Mouse (Mus musculus): ENCODE results near the gene Iqsec1.
"Not testable (repeated sequence)": the region's sequence is repeated elsewhere in the genome, so short reads cannot be mapped to it uniquely, and the experiment has no call there.

Iqsec1 gene

DNA sequence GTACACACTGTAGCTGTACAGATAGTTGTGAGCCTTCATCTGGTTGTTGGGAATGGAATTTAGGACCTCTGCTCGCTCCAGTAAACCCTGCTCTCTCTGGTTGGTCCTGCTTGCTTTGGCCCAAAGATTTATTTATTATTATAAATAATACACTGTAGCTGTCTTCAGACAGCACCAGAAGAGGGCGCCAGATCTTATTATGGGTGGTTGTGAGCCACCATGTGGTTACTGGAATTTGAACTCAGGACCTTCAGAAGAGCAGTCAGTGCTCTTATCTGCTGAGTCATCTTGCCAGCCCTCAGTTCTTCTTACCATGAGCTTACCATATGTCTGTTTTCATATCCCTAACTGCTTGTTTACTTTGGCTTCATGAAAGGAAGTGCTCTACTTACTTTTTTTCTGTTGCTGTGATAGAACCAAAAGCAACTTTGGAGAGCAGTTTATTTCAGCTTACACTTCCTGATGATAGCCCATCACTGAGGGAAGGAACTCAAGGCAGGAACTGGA is 332.1 kb downstream of the Iqsec1 start:
- DNase-seq (ENCODE audit: low spot score): not testable (repeated sequence)

DNA sequence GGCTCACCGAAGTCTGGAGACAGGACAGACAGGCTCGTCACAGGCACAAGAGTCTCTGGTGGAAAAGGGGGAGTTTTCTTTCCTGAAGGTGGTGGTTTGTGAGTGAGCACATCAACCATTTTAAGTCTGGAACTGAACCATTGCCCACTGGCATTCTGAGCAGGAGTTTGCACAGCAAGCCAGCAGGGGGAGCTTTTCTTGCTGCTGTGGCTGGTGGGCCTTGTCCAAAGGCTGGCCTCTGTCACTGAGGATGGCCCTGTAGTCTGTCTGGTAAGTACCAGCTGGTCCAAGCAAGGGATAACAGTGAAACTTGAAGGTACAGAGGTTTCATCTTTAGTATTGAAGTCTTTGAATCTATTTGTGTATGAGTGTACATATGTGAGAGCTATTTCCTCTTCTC is 334.7 kb downstream of the Iqsec1 start:
- peak; percentile 29 for DNase-seq (ENCODE audit: low spot score)

DNA sequence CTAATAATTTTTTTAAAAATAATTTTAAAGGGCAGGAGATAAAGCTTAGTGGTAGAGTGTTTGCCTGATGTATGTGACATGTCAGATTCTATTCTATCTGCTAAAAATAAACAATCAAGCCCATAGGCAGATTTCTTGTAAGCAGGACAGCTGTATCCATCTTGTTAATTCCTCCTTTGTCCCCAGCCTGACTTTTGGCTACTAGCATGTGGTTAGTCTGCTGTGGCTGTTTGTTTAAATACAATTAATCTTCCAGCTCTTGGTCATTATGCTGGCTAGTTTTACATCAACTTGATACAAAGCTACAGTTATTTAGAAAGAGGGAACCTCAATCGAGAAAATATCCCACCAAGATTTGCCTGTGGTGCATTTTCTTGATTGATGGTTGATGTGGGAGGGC is 337.9 kb downstream of the Iqsec1 start:
- no peak for DNase-seq (ENCODE audit: low spot score)

DNA sequence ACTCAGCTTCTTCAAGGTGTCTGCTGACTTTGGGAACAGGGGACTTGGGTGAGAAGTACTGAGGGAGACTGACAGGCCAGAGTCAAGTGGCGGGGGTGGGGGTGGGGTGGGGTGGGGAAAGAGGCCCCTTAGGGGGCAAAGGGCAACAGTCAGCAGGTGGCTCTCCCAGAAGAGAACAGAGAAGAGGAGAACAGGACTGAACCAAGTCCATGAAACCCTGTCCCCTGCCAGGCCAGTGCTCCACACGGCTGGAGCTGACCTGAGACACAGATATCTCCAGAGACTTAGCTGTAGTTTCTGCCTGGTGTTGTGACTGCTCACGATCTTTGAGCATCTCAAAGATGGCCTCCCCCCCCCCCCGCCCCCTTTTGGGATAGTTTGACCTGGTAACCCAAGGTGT is 339.2 kb downstream of the Iqsec1 start:
- no peak for DNase-seq (ENCODE audit: low spot score)

DNA sequence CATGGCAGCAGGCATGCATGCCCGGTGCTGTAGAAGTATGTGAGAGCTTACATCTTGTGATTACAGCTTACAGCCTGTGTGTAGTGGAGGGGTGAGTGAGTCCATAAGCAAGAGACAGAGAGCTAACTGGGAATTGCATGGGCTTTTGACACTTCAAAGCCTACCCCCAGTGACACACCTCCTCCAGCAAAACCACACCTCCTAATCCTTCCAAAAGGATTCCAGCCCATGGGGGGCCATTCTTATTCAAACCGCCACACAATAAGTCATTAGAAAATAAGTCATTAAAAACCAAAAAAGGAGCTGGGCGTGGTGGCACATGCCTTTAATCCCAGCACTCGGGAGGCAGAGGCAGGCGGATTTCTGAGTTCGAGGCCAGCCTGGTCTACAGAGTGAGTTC is 340.1 kb downstream of the Iqsec1 start:
- no peak for DNase-seq (ENCODE audit: low spot score)

DNA sequence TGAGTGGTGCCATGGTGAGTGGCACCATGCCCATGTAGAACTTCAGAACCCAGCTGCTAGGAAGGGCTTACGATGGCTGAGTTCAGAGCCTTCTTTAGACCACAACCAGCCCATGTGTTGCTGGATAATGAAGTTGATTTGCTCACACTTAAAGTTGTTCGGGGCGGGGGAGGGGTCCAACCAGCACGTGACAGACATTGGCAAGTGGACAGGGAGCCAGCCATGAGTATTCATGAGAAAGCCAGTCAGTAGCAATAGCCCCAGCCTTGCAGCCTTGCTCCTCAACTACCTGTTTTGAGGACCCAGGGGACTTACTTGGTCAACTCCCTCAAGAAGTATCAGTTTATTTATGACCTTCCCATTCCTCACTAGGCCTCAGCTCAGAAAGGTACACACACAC is 343.5 kb downstream of the Iqsec1 start:
- DNase-seq (ENCODE audit: low spot score): no peak

DNA sequence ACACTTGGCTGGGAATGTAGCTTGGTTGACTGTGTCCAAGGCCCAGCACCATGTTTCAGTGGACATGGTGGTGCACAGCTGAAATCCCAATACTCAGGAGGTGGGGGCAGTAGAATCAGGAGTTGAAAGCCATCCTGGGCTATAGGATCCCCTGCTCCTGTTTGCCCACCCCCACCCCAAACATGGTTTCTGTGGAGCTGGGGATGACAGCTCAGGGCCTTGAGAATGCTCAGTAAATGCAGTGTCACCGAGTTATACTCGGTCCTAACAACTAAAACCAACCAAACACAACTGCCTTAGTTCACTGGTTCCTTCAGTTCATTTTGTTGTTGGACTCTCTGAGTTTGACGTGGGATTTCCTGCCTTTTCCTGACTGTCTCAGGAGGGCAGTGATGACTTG is 345.4 kb downstream of the Iqsec1 start:
- DNase-seq (ENCODE audit: low spot score): no peak

DNA sequence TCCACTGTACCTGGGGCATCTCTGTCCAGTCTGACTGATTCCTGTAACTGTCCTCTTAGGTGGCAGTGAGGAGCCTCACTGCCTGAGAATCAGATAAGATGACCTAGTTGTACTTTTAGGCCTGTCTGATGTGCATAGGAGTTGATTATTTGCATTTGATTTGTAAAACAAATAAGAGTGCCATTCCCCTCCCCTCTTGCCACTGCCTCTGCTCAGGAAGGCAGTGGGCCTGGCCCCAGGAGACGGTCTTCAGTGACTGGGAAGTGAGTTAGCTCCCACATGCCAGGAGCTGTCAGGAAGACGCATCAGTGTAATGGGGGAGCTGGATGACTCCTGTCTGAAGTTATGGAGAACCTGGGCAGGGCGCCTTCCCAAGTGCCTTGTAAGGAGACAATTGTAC is 352.9 kb downstream of the Iqsec1 start:
- DNase-seq (ENCODE audit: low spot score): no peak

DNA sequence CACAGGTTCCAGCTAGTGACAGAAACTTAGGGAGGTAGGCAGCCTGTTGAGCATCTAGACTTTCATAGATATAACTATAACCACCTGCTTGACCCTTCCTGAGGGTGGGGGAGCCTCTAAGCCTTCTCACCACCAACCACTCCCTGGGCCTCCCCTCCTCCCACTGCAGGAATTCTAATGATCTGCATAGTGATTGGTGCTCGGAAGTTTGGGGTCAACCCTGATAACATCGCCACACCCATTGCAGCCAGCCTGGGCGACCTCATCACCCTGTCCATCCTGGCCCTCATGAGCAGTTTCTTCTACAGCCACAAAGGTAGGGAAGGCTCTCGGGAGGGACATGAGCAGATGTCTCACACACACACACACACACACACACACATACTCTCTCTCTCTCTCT is 353.4 kb downstream of the Iqsec1 start:
- no peak for DNase-seq (ENCODE audit: low spot score)

DNA sequence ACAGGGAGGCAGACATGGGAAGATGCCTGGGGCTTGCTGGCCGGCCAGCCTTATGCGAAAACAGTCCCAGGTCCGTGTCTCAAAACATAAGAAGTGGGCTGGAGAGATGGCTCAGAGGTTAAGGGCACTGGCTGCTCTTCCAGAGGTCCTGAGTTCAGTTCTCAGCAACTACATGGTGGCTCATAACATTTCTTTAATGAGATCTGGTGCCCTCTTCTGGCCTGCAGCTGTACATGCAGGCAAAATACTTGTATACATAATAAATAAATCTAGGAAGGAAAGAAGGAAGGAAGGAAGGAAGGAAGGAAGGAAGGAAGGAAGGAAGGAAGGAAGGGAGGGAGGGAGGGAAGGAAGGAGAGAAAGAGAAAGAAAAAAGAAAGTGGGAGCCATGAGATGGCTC is 356.0 kb downstream of the Iqsec1 start:
- not testable (repeated sequence) for DNase-seq (ENCODE audit: low spot score)

DNA sequence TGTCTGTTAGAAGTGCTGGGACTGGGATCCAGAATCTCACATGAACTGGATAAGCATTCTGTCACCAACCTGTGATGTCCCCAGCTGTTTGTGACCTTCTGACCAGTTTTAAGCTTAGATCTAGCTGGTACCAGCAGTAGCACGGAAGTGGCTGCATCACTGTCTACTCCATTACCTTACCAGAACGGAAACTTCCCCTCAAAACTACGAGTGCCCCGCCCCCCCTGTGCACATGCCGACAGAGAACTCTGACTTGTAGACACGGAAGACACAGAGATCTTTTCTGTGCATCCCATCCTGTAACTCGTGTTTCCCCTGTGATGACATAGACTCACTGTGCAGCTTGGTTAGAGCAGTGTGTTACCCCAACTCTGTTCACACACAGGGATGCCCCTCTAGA is 358.1 kb downstream of the Iqsec1 start:
- DNase-seq (ENCODE audit: low spot score): no peak

DNA sequence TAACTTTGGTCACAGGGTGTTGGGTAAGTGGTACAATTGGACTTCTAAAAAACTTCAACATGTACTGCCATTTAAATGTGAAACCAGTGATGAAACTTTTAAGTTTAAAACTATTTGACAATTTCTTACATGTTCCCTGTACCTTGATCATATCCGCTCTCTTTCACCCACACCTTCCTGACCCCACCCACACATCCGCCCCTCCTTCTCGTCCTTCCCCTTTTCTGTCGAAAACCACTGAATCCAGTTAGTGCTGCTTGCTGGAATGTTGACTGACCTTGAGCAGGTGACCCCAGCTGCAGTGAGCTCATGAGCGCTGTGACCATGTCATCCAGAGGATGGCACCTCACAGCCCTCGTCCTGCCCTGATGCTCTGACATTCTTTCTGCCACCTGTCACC is 359.0 kb downstream of the Iqsec1 start:
- no peak for DNase-seq (ENCODE audit: low spot score)

DNA sequence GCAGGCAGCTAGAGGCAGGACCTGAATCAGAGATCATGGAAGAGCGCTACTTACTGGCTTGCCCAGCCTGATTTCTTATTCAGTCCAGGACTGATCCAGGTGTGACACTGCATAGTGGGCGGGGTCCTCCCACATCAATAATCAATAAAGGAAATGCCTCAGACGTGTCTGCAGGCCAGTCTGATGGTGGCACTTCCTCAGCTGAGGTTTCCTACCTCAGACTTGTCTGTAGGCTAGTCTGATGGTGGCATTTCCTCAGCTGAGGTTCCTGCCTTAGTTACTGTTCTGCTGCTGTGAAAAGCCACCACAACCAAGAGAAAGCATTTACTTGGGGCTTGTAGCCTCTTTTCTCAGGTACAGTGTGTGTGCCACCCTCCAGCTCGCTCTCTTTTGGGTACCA is 360.9 kb downstream of the Iqsec1 start:
- no peak for DNase-seq (ENCODE audit: low spot score)

DNA sequence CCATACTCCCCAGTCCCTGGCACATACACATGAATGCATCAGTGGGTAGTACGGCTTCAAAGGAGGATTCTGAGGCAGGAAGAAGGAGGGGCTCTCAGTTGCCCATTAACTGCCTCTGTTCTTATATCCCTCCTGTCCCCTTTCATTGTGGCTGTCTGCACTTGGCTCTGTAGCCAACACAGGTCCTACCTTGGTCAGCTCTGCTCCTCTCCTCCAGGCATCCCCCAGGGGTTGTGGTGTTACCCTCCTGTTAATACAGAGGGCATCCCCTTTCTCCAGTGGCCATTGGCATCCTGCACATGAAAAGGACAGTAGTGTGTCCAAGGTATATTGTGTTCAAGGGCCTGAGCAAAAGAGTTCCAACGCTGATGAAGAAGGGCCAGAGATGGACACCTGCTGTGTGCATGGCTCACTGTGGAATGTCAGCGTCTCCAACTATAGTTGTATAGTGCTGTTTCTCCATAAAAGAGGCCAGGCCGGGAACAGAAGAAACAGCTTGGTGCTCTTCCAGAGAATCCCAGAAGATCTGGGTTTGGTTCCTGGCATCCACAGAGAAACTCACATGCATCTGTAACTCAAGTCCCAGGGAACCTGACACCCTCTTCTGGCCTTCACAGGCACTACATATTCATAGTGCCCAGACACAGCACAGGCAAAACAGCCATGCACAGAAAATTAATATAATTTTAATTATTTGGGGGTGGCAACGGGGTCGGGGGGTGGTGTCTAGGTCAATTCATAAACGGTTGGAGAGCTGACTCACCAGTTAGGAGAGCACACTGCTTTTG is 363.1 kb downstream of the Iqsec1 start:
- no peak for DNase-seq (ENCODE audit: low spot score)

DNA sequence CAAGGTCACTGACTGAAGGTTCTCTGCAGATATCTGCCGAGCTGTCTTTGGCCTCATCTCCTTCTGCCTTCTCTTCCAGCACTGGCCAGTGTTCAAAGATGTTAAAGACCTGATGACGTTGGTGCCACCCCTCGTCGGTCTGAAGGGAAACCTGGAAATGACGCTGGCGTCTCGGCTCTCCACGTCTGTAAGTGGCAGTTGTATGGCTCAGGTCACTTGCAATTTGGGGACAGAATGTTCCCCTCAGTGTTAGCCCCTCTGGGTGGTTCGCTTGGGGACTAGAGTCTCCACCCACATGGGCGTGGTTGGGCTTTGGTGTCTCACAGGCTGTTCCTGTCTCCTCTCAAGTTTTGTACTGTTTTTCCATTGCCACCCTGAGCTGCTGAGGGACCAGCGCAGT is 363.8 kb downstream of the Iqsec1 start:
- no peak for DNase-seq (ENCODE audit: low spot score)

DNA sequence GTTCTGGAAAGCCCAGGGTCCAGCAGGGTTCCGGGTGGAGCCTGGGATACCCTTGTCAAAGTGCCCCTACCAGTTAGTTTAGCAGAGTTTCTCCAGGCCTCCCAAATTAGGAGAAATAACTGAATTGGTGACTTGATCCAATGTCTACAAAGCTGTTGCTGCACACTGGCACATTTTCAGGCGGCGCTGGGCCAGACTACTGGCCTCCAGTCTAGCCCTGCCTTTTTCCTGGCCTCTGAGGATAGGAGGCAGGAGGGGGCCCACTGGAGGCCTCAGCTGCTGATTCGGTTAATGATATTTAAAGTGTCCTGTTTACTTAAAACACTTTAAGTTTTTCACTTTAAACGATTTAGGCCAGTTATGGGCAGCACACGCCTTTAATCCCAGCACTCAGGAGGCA is 364.3 kb downstream of the Iqsec1 start:
- no peak for DNase-seq (ENCODE audit: low spot score)

DNA sequence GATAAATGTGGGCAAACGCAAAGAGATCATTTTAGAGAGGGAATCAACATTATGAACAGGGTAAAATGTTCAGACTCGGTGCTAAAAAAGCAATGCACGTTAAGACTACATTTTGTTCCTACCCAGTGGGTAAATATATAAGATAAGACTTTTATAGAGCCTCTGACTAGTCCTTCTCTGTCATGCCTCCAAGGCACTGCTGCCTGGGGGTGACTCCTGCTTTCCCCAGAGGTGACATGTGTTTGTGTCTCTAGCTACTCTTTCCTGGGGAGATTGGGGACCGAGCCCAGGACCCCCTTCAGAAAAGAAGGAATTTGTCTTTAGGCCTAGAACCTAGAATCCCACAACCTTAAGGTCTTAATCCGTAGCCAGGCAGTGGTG is 365.0 kb downstream of the Iqsec1 start:
- DNase-seq (ENCODE audit: low spot score): no peak

DNA sequence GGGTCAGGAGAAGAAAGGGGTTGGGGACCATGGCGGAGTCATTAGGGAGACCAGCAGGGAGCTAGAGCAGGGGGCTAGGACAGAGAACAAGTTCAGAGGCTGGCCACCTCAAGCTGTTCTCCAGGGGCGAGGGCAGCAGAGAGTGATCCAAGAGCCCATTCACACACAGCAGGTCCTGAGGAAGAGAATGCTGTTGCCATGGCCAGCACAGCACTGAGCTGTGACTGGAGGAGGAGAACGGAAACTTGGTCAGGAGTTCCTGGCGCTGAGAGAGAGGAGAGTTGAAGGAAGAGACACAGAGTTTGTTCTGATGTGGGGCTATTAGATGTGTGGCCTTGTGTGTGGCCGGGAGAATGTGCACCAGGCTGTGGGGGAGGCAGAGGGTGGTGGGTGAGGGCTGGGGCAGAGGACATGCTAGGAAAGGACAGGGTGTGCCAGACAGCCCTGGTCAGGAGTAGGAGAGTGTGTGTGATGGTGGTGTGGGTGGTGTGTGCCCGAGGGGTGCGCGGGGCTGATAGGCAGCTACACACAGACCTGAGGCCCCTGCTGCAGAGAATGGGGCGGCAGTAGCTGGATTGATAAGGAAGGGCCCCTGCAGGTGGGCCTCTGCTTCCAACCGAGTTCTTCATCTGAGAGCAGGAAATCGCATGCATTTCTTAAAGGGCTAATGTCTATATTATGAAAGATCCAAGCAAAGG is 365.6 kb downstream of the Iqsec1 start:
- no peak for DNase-seq (ENCODE audit: low spot score)

DNA sequence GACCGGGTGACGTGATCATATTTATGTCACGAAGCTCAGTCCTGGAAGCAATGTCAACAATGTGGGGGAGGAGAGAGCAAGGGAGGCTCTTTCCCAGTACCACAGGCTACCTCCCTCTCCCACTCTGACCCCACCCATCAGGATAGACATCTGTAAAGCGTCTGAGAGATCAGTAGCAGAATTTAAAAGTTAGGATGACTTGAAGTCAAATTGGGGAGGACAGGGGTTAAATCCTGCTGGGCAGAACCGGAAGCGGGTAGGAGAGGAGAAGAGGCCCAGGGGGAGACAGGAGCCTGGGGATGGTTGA is 366.9 kb downstream of the Iqsec1 start:
- DNase-seq (ENCODE audit: low spot score): no peak

DNA sequence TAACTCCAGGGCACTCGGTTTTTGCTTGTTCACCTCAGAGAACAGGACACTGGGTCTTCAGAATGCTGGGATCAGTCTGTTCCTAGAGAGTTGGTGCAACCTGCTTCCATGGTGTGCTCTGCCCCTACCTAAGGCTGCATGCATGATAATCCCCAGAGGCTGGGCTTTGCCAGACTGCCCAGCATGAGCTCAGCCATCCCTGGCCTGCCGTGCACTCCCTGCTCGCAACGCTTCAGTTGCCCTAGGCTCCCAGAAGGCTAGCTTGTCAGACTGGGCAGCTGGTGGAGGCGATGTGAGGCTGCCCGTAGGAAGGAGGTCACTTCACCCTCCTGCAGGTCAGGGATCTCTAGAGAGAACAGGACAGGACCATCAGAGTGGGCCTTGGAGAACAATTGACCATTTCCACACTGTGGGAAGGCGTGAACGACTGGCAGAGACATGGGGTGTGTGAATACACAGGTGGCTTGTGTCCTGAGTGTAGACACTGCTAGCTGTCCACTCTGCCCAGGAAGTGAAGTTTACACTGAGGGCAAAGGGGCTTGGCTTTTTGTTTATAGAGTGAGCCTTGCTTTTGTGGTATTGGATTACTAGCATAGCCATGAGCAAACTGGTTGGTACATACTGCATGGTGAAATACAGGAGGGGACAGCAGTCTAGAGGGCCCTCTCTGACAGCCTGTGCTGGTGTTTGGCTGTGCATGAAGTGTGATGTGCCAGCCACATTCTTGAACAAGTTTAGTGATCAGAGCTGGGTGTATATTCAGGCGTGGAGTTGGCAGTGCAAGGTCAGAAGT is 367.5 kb downstream of the Iqsec1 start:
- no peak for DNase-seq (ENCODE audit: low spot score)

DNA sequence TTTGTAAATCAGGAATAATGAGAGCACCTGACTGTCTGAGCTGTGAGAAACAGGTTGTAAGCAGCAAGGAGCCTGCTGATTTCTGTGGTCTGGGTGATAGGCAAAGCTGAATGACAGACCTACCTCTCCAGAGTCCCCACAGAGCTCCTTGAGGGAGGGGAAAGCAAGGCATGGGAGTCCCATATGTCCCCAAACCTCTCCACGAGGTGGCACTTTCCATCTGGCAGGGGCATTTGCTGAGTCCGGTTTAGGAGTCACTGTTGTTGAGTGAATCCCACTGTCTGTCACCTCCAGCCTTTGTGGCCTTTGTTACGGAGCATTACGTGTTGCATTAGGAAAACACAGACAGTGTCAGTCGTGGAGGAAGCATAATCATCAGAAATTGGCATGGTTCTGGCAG is 368.5 kb downstream of the Iqsec1 start:
- DNase-seq (ENCODE audit: low spot score): no peak

DNA sequence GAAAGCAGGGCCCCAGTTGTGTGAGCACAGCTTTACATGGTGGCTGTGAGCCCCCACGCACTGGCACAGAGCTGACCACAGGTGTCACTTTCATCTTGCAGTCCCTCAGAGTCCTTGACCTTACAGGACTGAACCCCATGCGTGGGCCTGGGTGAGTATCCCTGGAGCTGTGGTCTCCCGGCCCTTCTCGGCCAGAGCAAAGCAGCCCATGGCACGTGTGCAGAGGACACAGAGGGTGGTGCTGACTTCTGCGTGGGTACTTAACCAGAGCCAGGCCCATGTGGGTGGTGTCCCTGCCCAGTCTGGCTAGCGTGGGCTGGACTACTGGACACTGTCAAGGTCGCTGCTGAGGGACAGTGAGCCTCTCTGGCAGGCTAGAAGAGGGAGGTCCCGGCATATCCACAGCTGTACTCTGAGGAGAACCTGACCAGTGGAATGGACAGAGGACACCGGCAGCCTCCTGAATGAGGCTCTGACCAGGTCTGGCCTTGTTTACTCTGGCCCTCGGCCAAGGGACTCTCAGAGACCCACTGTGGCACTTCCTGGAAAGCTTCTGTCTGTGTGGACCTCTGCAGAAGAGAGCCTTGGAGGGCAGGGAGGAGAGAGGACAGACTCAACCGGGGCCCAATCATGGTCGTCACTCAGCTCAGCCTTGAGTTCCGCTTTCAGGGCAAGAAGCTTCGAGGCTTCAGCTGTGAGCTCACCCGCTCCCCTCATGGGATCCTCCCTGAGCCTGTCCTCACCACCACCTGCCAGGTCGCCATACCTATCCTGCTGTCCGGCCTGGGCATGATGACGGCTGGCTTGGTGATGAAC is 369.5 kb downstream of the Iqsec1 start:
- no peak for DNase-seq (ENCODE audit: low spot score)
